Mouse (Mus musculus) liver, embryonic 14.5 days (tissue): Measurements from ENCODE around the gene Lsg1. TPM values are rescaled to one million over a fixed set of nuclear protein-coding genes. Genes with fewer than 3 reads are reported as not detected.

Source experiments
- ATAC-seq: fragments of 200-750 bp; cut with Nextera tagmentation; 2 replicates; pipeline ENCODE4 v1.8.0; 2017; ENCODE audit warnings: moderate number of reproducible peaks, mild to moderate bottlenecking, moderate library complexity; ENCODE audit not compliant: insufficient read depth
- DNase-seq, 3 experiments: peaks; one replicate each; pipeline ENCODE4 v3.0.0-alpha.2; 2012 to 2013; ENCODE audit warnings: low read depth in 3 of 3, low spot score in 3 of 3
- H3K27ac ChIP-seq: fragments of 300-500 bp; sonication (generic); 2 replicates; pipeline ENCODE4 v1.5.1; 2014; ENCODE audit warnings: moderate library complexity, mild to moderate bottlenecking, control low read depth, inconsistent platforms
- H3K27me3 ChIP-seq: fragments of 300-500 bp; sonication (generic); 2 replicates; pipeline ENCODE4 v1.6.1; 2014; ENCODE audit warnings: mild to moderate bottlenecking, low read length, moderate library complexity; ENCODE audit not compliant: control insufficient read depth, insufficient read depth
- H3K36me3 ChIP-seq: fragments of 300-500 bp; sonication (generic); replicated peaks from 2 replicates; pipeline ENCODE4 v1.6.1; 2014; ENCODE audit warnings: low read depth; ENCODE audit not compliant: control insufficient read depth, insufficient read depth
- H3K4me1 ChIP-seq, 2 experiments: fragments of 200-500 bp in 1 of 2; fragments of 300-500 bp in 1 of 2; sonication (generic) in 1 of 2; replicated peaks; 2 replicates each; pipeline ENCODE4 v1.6.1; 2012 to 2014; ENCODE audit warnings: antibody characterized with exemption in 1 of 2, inconsistent platforms in 1 of 2, low read length in 1 of 2; ENCODE audit not compliant: control insufficient read depth in 2 of 2, insufficient read depth in 2 of 2
- H3K4me2 ChIP-seq: fragments of 300-500 bp; sonication (generic); 2 replicates; pipeline ENCODE4 v1.6.1; 2014; ENCODE audit warnings: low read depth, mild to moderate bottlenecking, control low read depth, moderate library complexity
- H3K4me3 ChIP-seq, 2 experiments: fragments of 200-500 bp in 1 of 2; fragments of 300-500 bp in 1 of 2; sonication (generic) in 1 of 2; 2 replicates each; pipeline ENCODE4 v1.5.1; 2012 to 2014; ENCODE audit warnings: low read depth in 2 of 2, low read length in 2 of 2, mild to moderate bottlenecking in 2 of 2, control low read depth in 1 of 2, inconsistent platforms in 1 of 2, moderate library complexity in 1 of 2; ENCODE audit not compliant: insufficient read depth in 1 of 2
- H3K9ac ChIP-seq: fragments of 300-500 bp; sonication (generic); replicated peaks from 2 replicates; pipeline ENCODE4 v1.6.1; 2014; ENCODE audit warnings: mild to moderate bottlenecking, control low read depth, moderate library complexity
- H3K9me3 ChIP-seq: fragments of 300-500 bp; sonication (generic); 2 replicates; pipeline ENCODE4 v1.6.1; 2016; ENCODE audit warnings: low read length, mixed read lengths; ENCODE audit not compliant: control insufficient read depth
- CTCF ChIP-seq: IDR thresholded peaks from 2 replicates; pipeline ENCODE4 v1.5.1; 2016; ENCODE audit warnings: antibody characterized with exemption, low read depth, control low read depth
- EP300 ChIP-seq: IDR thresholded peaks from 2 replicates; pipeline ENCODE4 v1.6.1; 2016; ENCODE audit warnings: antibody characterized with exemption, low read depth
- WGBS: fragments of 180-500 bp; shearing (Covaris S2); extraction: QIAGEN DNeasy Blood & Tissue Kit; methylation state at CpG from one replicate; pipeline ENCODE4 v1.1.7; 2014; ENCODE audit not compliant: insufficient replicate concordance; 5-methylcytosine and 5-hydroxymethylcytosine counted together
- polyA plus RNA-seq, 2 experiments: library from polyadenylated mRNA; depleted of rRNA in 1 of 2; stranded (reverse) in 1 of 2; unstranded in 1 of 2; fragments of >200 nt; fragmentation: Nextera tagmentation in 1 of 2; extraction: Ambion mirVana in 1 of 2; gene quantifications; 2 replicates each; pipeline versions ENCODE4 v1.2.1 to v1.2.3; 2012 to 2014

The Lsg1 gene
- polyA plus RNA-seq, 2 experiments: 12.3 to 28.2 TPM

DNA sequence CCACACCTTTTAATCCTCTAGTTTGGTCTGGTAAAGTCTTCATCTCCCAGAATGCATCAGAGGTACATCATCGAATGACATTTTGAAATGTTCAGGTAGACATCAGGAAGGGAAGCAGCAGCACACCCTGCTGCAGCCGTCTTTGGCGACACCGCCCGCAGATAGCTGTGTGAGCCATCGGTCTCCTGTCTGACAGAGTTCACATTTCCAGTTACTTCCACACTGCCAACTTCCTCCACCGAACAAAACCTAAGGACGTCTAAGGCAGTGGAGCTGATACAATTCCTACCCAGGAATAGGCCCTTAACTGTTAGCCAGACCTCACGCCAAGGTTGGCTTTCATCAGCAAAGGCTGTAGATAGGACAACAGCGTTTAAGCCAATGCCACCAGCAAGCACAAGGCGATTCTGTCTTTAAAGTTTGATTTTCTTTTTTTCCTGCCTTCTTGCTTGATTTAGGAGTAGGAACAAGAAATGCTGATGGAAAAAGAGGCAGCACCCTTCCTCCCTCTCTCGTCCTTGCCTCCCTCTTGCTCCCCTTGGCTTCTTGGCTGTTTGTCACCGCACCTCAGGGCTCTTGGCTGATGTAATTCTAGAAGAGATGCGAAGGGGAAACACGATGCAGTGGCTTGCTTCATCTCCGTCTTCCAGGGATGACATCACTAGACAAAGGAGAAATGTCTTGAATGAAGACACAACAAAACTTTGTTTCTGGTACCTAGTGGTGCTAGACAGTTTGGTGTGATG is 16.8 kb upstream of the Lsg1 start:
- Histone ChIP-seq H3K27me3 (peaks cover 28% of the 10 kb centered on the region), H3K27ac (no peak overlapping the region), H3K9me3 (no peaks in the 10 kb centered on the region), H3K4me3 (no peak overlapping the region), H3K4me1 (peaks cover 0 to 5% of the 10 kb centered on the region in 2 experiments; a peak in 1 of 4 replicates), H3K4me2 (no peak overlapping the region), H3K9ac (no peak overlapping the region), H3K36me3 (no peaks in the 10 kb centered on the region)
- DNase-seq: no peak
- ATAC-seq: no peak
- 65% methylated on average over 16 of the region's 16 CpGs for WGBS
- TF ChIP-seq CTCF (no peak), EP300 (no peak)

DNA sequence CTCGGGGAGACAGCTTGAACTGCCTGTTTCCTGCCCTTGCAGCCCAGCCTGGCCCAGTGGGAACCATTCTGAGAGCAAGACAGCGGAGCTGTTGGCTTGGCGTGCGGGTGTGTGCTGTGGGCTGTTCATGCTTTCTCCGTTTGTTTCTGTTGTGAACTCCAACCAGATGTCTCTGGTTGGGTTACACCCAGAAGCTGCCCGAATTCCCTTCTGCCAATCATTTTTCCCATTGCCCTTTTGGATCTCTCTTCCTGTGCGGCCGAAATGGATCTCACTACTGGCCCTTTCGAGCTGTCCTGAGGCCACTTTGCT is 16.1 kb upstream of the Lsg1 start:
- H3K4me1 ChIP-seq: peaks cover 0 to 5% of the 10 kb centered on the region in 2 experiments; a peak in 1 of 4 replicates
- peaks cover 29% of the 10 kb centered on the region for H3K27me3 ChIP-seq
- no peak for TF ChIP-seq CTCF
- TF ChIP-seq EP300: no peak
- H3K9ac ChIP-seq: no peak overlapping the region
- no peaks in the 10 kb centered on the region for H3K9me3 ChIP-seq
- H3K27ac ChIP-seq: no peak overlapping the region
- ATAC-seq: no peak
- WGBS: 56% methylated on average over 9 of the region's 9 CpGs
- H3K4me2 ChIP-seq: peak overlapping the region; percentile 32
- DNase-seq: no peak
- no peak overlapping the region for H3K4me3 ChIP-seq
- no peaks in the 10 kb centered on the region for H3K36me3 ChIP-seq

DNA sequence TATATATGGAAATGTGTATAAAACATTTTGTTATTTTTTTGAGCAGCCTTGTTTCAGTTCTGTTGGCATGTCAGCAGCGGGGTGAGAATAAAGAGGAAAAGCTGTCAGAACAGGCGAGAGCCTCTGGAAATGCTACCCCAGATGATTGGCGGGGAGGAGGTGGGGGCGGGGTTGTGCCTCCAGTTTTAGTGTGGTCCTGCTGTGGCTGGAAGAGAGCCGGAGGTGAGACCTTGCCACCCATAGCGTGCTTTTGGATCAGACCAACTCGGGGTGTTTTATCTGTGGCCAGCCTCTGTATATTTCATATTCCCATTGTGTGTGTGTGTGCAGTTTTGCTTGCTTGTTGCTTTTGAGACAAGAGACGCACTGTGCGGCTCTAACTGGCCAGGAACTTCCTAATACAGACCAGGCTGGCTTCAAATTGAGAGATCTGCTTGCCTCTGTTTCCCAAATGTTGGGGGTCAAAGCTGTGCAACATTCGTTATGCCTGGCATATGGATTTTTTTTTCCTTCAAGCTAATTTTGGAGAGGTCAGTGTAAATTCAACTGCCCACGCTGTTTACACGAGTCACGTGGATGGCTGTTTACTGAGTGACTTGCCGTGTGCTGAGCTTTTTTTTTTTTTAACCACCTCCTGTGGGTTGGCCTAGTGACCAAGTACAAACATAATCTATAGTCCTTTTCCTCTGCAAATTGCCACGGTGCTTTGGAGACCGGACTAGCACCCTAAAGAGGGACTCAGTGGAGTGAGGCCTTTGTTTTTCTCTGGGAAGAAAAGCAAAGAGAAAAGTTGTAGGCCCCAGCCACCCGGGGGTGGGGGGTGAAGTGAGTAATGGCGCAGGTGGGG is 15.5 kb upstream of the Lsg1 start:
- Histone ChIP-seq H3K9me3 (no peaks in the 10 kb centered on the region), H3K4me3 (no peak overlapping the region), H3K27ac (no peak overlapping the region), H3K4me2 (peak overlapping the region; percentile 32), H3K36me3 (no peaks in the 10 kb centered on the region), H3K4me1 (peaks cover 0 to 5% of the 10 kb centered on the region in 2 experiments; a peak in 1 of 4 replicates), H3K9ac (no peak overlapping the region), H3K27me3 (peaks cover 29% of the 10 kb centered on the region)
- DNase-seq (no peak), ATAC-seq (no peak)
- WGBS: 18% methylated on average over 18 of the region's 18 CpGs
- no peak for TF ChIP-seq CTCF
- TF ChIP-seq EP300: no peak

DNA sequence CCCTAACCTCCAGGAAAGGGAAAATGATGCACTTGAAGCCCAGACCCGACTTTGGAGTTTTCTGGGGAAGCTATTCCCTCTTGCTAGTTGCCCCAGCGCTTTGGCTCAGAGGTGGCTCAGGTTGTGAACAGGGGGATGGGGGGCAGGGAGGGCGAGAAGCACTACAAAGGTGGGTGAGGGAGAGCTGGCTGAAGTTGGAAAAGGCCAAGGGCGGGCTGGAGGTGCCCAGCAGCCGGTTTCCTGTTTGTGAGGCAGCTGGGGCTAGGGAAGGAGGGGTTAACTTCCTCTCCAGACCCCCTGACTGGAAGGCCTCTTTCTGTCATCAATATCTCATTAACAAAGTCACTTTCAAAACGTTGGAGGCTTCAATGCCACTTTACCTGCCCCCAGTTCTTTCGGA is 14.6 kb upstream of the Lsg1 start:
- no peaks in the 10 kb centered on the region for H3K36me3 ChIP-seq
- 18% methylated on average over 7 of the region's 7 CpGs for WGBS
- H3K9ac ChIP-seq: no peak overlapping the region
- H3K9me3 ChIP-seq: no peaks in the 10 kb centered on the region
- H3K4me2 ChIP-seq: peak overlapping the region; percentile 55; the same call in 1 of the 2 replicates
- no peak overlapping the region for H3K27ac ChIP-seq
- ATAC-seq (no peak), DNase-seq (no peak)
- H3K27me3 ChIP-seq: peaks cover 29% of the 10 kb centered on the region
- H3K4me3 ChIP-seq: no peak overlapping the region
- TF ChIP-seq EP300: no peak
- TF ChIP-seq CTCF: no peak
- H3K4me1 ChIP-seq: peaks cover 0 to 5% of the 10 kb centered on the region in 2 experiments; a peak in 1 of 4 replicates
